Mouse (Mus musculus): ENCODE measurements around the gene Dusp18. TPM values are rescaled to one million over a fixed set of nuclear protein-coding genes. Genes with fewer than 3 reads are reported as not detected.

Dusp18 gene
- total RNA-seq, 2 experiments from 2014 or later: 23.8 to 24.0 TPM

DNA sequence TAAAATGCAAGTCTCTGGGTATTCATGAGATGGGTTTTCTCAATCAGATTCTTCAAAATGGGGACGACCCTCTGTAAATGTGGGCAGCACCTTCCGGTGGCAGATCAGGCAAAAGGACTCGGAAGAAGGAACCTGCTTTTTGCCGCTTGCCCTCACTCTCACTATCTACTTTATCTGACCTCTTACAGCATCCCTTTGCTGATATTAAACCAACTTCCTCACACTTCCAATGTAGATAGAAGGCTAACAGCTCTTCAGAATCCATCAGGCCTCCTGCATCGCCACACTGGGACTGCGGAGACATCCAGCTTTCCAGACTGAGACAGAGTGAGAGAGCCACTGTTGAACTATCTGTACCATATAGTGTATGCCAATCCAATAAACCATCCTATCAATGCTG lies 27.7 kb downstream of the Dusp18 start:
- DNase-seq (ENCODE audit: low spot score in 2 of 2): no peak

DNA sequence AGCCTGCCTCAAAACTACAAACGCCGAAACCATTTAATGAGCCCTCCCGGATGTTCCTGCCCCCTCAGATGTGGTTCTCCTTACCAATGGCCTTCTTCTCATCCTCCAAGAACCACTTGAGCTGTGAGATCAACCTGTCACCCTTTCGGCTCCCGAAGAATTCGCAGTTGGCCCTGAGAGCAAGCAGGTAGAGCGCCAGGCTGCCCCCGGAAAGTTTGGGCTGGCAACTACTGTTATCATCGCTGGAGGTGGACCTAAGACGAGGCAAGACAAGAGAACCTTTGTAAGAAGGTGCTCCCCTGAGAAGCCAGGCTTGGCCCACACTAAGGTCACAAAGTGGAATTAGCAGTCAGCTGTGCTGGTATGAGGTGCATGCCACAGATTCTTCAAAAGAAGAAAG lies 30.9 kb downstream of the Dusp18 start:
- DNase-seq (ENCODE audit: low spot score in 2 of 2): no peak

DNA sequence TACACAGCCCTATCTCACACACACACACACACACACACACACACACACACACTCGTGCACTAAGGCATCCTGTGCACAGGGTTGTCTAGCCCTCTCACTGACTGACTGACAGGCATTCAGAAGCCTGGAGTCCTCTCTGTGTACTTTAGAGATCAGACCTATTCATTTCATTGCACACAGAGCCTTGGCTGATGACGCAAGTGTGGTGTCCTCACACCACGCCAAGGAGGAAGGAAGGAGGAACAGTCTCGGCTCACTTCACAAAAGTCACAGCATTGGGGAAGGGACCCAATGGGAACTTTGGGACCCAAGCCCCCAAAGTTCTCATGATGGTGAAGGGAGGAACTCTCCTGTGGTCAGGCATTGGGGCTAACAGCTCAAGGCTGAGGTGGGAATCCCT lies 35.0 kb downstream of the Dusp18 start:
- DNase-seq (ENCODE audit: low spot score in 2 of 2): no peak

DNA sequence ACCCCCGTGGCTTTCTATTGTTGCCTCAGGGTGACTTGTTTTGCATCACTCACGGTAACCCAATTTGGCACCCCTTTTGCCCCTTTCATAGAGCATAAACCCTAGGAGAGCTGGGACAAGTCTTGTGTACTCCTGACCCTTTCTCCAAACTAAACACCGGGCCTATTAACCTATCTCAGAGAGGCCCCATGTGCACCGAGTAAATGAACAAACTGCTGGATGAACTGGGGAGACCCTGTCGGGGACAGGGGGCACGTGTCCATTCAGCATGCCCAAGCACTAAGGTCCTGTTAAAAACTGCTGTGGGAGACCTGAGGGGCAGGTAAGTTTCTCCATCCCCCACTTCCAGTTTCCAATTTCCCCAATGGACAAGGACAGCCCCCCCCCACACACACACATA lies 35.9 kb downstream of the Dusp18 start:
- no peak for DNase-seq (ENCODE audit: low spot score in 2 of 2)

DNA sequence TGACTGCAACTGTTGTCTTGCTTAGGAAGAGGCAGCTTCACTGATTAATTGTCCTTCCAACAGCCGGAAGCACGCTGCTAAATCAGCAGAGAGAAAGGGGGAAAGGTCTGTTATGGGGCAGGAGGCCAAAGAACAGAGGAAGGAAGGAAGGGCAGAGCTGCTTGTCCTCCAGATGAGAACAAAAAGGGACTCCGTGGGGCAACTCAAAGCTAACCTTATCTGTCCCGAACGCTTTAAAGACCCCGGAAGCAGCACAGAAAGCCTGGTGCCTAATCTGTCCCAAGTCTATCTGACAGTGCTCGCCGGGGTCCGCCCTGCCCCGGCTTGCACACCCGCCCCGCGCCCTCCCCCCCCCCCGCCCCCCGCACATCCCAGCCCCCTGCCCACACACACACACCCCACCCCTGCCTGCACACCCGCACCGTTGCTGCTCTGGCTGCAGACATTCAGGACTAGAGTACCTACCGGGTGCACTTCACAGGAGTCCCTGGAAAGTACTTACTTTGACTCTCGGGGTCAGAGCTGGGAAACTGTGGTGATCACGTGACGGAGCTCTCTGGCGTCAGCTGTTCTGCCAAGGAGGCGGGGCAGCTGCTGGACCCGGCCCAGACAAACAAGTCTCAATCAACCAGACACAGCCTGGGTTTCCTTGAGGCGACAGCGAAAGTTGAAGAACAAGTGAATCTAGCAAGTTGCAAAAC lies 36.6 kb downstream of the Dusp18 start, which contains the start of gene Tcn2:
Gene Tcn2, minus strand, starts transcription at position 649 of the 701 bp plus-strand sequence.
- DNase-seq (ENCODE audit: low spot score in 2 of 2): peak; percentile 64 to 70

DNA sequence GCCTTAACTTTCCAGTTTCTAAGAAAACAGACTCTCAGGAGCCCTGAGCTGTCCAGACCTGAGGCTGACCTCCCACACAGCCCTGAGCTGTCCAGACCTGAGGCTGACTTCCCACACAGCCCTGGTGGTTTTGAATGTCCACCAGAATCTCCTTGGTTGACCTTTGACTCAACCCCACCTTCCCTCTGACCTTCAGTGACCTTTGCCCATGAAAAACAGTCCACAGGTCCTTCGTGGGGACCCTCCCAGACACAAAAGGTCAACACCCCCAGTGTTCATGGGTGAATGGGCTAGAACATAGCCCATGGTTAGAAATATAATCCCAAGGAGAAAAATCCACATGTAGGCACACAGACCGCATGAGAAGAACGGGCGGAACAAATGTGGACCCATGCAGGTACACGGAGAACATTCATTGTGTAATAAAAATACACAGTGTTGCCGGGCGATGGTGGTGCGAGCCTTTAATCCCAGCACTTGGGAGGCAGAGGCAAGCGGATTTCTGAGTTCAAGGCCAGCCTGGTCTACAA lies 38.8 kb downstream of the Dusp18 start:
- DNase-seq (ENCODE audit: low spot score in 2 of 2): no peak

DNA sequence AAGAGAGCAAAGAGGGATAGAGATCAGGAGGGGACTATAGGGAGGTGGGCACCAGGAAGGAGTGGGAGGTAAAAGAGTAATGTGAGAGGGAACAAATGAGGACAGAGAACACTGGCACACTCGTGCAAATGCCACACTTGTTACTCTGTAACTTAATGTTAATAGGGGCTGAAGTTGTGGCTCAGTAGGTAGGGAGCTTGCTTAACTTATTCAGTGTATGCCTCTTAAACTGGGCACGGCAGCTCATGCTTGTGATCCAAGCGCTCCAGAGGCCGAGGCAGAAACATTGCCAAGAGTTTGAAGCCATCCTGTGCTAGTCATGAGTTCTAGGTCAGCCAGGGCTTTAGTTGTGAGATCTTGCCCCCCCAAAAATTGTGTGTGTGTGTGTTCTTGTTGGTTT lies 40.1 kb downstream of the Dusp18 start:
- no peak for DNase-seq (ENCODE audit: low spot score in 2 of 2)

DNA sequence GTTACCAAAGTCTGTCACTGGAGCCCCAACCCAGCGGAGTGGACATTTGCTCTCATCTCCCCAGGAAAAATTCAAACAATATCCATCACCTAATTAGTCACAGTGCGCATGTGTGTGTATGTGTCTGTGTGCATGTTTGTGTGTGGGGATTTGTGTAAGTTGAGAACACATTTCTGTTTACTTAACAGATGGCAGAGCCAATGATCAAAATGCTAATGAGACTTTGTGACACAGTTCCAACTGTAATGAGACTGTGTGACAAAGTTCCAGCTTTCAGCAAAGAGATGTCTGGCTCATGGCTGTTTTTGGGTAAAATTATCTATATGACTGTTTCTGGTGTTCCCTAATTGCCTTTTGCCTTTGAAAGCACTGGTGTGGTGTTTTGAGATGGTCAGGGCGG lies 41.3 kb downstream of the Dusp18 start:
- peak in 1 of 2 experiments; percentile 24 for DNase-seq (ENCODE audit: low spot score in 2 of 2)

DNA sequence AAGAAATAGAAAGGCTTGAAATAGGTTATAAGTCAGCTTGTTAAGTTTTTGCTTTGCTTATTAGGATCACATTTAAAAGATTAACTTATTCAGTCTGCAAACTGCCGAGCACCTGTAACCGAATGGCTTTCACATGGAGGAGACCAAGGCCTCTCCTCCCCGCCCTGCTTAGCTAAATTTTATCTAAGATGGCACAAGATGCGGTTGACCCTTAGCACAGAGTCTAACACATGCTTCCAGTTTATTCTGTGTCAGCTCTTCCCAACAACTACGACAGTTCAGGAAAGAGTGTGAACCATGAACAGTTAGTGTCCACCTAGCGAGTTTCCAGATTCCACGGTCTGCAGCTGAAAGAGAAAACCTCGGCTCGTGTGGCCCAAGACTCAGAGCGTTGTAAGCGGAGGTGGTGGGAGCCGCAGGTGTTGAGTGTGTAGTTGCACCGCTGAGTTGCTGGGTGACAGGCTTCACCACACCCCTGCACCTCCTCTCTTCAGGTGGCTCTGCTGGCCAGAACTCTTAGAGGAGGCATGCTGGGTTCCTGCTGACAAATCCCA lies 42.4 kb downstream of the Dusp18 start:
- DNase-seq (ENCODE audit: low spot score in 2 of 2): no peak

DNA sequence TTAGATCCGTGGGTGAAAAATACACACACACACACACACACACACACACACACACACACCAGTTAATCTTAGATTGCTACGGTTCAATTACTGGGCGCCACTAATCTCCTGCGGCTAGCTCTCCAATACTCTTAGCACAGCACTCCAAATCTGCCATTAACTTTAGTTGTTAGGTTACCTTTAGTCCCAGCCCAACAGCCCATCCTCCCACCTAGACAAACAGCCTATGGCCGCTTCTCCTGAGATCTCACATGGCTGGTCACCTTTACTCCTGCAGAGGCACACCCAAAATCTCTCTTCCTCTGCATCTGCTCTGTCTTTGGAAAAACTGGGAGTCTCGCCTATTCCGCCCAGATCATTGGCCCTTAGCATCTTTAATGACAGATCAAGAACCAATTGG lies 46.3 kb downstream of the Dusp18 start:
- no peak for DNase-seq (ENCODE audit: low spot score in 2 of 2)

DNA sequence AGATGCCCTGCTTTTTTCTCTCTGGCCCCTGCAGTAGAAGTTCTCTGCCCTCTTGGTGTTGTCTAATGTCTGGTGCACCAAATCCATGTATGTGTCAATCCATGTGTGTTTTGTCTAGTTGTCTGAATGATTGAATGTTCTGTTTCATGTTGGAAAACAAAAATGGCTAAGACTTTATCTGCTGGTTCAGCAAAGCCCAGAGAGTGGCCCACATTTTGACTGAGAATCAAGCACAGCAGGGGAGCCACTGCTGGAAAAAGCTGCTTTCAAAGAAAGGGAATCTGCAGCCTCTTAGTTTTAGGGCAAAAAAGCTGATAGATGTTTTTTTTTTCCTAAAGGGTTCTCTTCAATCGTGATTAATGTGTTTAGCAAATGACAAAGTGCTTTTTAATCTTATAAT lies 51.3 kb downstream of the Dusp18 start:
- no peak for DNase-seq (ENCODE audit: low spot score in 2 of 2)

Other genes starting within 250 kb of the Dusp18 start
- gene Morc2a, start 246.0 kb upstream of the Dusp18 start, total RNA-seq (2021): 10 to 100 TPM; 41.8 to 44.0 TPM
- gene Osbp2, start 31.3 kb upstream of the Dusp18 start, total RNA-seq (2021): 10 to 100 TPM; 82.8 to 89.6 TPM
- under 1 TPM; 0.24 to 0.81 TPM for gene 4921536K21Rik, start 142 bp upstream of the Dusp18 start, total RNA-seq (2021)
- 10 to 100 TPM; 21.9 to 22.3 TPM for gene Slc35e4, start 19.4 kb downstream of the Dusp18 start, total RNA-seq (2021)
- 10 to 100 TPM; 17.6 to 20.3 TPM for gene Tcn2, start 36.9 kb downstream of the Dusp18 start, total RNA-seq (2021)
- 10 to 100 TPM; 39.6 to 40.9 TPM for gene Pes1, start 68.7 kb downstream of the Dusp18 start, total RNA-seq (2021)
- not detected for gene 4930556J24Rik, start 81.5 kb downstream of the Dusp18 start, total RNA-seq (2021)
- gene Gal3st1, start 88.4 kb downstream of the Dusp18 start, total RNA-seq (2021): 10 to 100 TPM; 20.4 to 23.0 TPM
- under 1 TPM in 1 of 2 experiments, not detected in 1; 0.55 TPM for gene Sec14l4, start 136.2 kb downstream of the Dusp18 start, total RNA-seq (2021)
- 1 to 10 TPM; 3.1 TPM for gene Sec14l3, start 169.6 kb downstream of the Dusp18 start, total RNA-seq (2021)
- gene Mtfp1, start 200.2 kb downstream of the Dusp18 start, total RNA-seq (2021): 100 to 1,000 TPM in 1 of 2 experiments, 10 to 100 TPM in 1; 95.0 to 100 TPM
- gene Sec14l2, start 228.2 kb downstream of the Dusp18 start, total RNA-seq (2021): 10 to 100 TPM; 43.2 to 44.3 TPM
- 10 to 100 TPM; 34.4 to 38.2 TPM for gene Rnf215, start 240.0 kb downstream of the Dusp18 start, total RNA-seq (2021)